Mouse (Mus musculus) regulatory T cell (primary cell): ENCODE results near the gene H2al1n.
"Not testable (repeated sequence)": the region's sequence is repeated elsewhere in the genome, so short reads cannot be mapped to it uniquely, and the experiment has no call there.

ENCODE experiments used
- in situ Hi-C: fragments of 300-600 bp; cut with MboI, MseI; formaldehyde crosslinking; loops from one replicate; pipeline ENCODE4 v1.15.1; 2025; ENCODE audit warnings: high pct_unique_total_duplicates

H2al1n gene

GRCm38 (mm10) chrX:14210848-14211247, at the start of gene H2al1n:
Gene H2al1n, plus strand, starts transcription at chrX:14211148.
- in situ Hi-C loops, result not testable (repeated sequence)

GRCm38 (mm10) chrX:14199284-14199683, 11.7 kb upstream of the H2al1n start:
- in situ Hi-C loops, result no loop called here

GRCm38 (mm10) chrX:14206112-14206875, 4.7 kb upstream of the H2al1n start:
- in situ Hi-C loops, result no loop called here

- in situ Hi-C loops, result no loop called here
Observed at GRCm38 (mm10) chrX:14229218-14229617, 18.3 kb downstream of the H2al1n start.

GRCm38 (mm10) chrX:14259597-14260239, 48.8 kb downstream of the H2al1n start:
- in situ Hi-C loops, result no loop called here
